Comparison of ENCODE assay signal across 13 mouse cellular contexts in genomic region chr12:105174318-105174717, GRCm38 (mm10). TPM values are rescaled to one million over a fixed set of nuclear protein-coding genes. Genes with fewer than 3 reads are reported as not detected.
DNase-seq lines count a peak whose midpoint lies in the region; ATAC-seq and TF ChIP-seq lines count a peak whose summit lies in the region.
"Not testable (repeated sequence)": the region's sequence is repeated elsewhere in the genome, so short reads cannot be mapped to it uniquely, and the experiment has no call there.
"Had no signal": no experiment of that assay in that cellular context is flagged by ENCODE, and none has a peak within 500 bp of the region (broad histone marks: within the 10 kb centered on the region; RNA-seq: fewer than 3 reads in every experiment).

No protein-coding gene starts in this region.

- H3K36me3 ChIP-seq in kidney, postnatal 0 days (ENCODE audit: insufficient read depth, low read length): not testable (repeated sequence)

- H3K27ac ChIP-seq in kidney, postnatal 0 days: not testable (repeated sequence)

- ATAC-seq in common myeloid progenitor, adult 5-6 weeks (replicated peaks; ENCODE audit: low read depth, poor library complexity, severe bottlenecking): peak; percentile 93
- peak; percentile 92 for ATAC-seq in granulocyte monocyte progenitor cell, adult 5-6 weeks (replicated peaks; ENCODE audit: poor library complexity, severe bottlenecking)
- ATAC-seq in kidney, postnatal 0 days (replicated peaks; ENCODE audit: low FRiP score, low read depth): not testable (repeated sequence)
- peak; percentile 94 for ATAC-seq in megakaryocyte progenitor cell, adult 5-6 weeks (replicated peaks; ENCODE audit: poor library complexity)

- not testable (repeated sequence) for H3K27me3 ChIP-seq in kidney, postnatal 0 days (ENCODE audit: insufficient read depth, low read length)

- H3K9me3 ChIP-seq in kidney, postnatal 0 days (replicated peaks; ENCODE audit: low read length): not testable (repeated sequence)

- H3K9ac ChIP-seq in kidney, postnatal 0 days (ENCODE audit: low read depth, low read length): not testable (repeated sequence)

- peak; percentile 48 for TF ChIP-seq CTCF in kidney, postnatal 0 days (IDR thresholded peaks at IDR 0.05; ENCODE audit: low read depth)

- not testable (repeated sequence) for H3K4me3 ChIP-seq in kidney, postnatal 0 days (replicated peaks; ENCODE audit: low read depth, low read length)

- DNase-seq in adrenal gland, adult 8-10 months: peak; percentile 54
- DNase-seq in kidney, postnatal 0 days (ENCODE audit: low spot score): not testable (repeated sequence)
- peak; percentile 30 to 47 for DNase-seq in left cerebral cortex, postnatal 25 days (ENCODE audit: low spot score in 2 of 2)
- peak; percentile 59 to 78 for DNase-seq in spleen, postnatal 10 days (ENCODE audit: low spot score in 2 of 2)
- DNase-seq in urinary bladder, postnatal 36 days (ENCODE audit: low spot score in 2 of 2): peak; percentile 30 to 36

- intact Hi-C loops in left cerebral cortex, postnatal 25 days (cut with DNase I): not testable (repeated sequence)

- H3K4me1 ChIP-seq in kidney, postnatal 0 days (replicated peaks; ENCODE audit: insufficient read depth, low read length): not testable (repeated sequence)

- not testable (repeated sequence) for H3K4me2 ChIP-seq in kidney, postnatal 0 days (ENCODE audit: low read length)

- WGBS in kidney, postnatal 0 days: 41% methylated on average over 2 of the region's 2 CpGs

RNA-seq across cellular contexts. Expression of gene Tcl1b5, which starts 1.8 kb away (rescaled TPM):
- not detected for total RNA-seq in adrenal gland, adult 8-10 months (2022)
- not detected in 2 replicates for total RNA-seq in common myeloid progenitor, adult 5-6 weeks (2017)
- total RNA-seq in granulocyte monocyte progenitor cell, adult 5-6 weeks (2014; fragmentation: Nextera tagmentation): not detected in 2 replicates
- total RNA-seq in granulocyte monocyte progenitor cell, adult 5-6 weeks (2017): not detected in 2 replicates
- not detected in 2 replicates for polyA plus RNA-seq in kidney, postnatal 0 days (2015; fragmentation: Nextera tagmentation; extraction: Ambion mirVana)
- not detected for total RNA-seq in left cerebral cortex, postnatal 25 days (2021)
- not detected in 2 replicates for total RNA-seq in megakaryocyte progenitor cell, adult 5-6 weeks (2015)
- total RNA-seq in megakaryocyte progenitor cell, adult 5-6 weeks (2017): not detected in 2 replicates
- total RNA-seq: G1E had no signal
- polyA plus RNA-seq: G1E; heart, embryonic 11.5 days; intestine, embryonic 16.5 days; liver, embryonic 15.5 days had no signal

RNA-seq across cellular contexts. Expression of gene Tcl1b1, which starts 14.8 kb away (rescaled TPM):
- total RNA-seq in adrenal gland, adult 8-10 months (2022): not detected
- not detected in 2 replicates for total RNA-seq in common myeloid progenitor, adult 5-6 weeks (2017)
- total RNA-seq in granulocyte monocyte progenitor cell, adult 5-6 weeks (2014; fragmentation: Nextera tagmentation): not detected in 2 replicates
- not detected in 2 replicates for total RNA-seq in granulocyte monocyte progenitor cell, adult 5-6 weeks (2017)
- polyA plus RNA-seq in kidney, postnatal 0 days (2015; fragmentation: Nextera tagmentation; extraction: Ambion mirVana): not detected in 2 replicates
- total RNA-seq in left cerebral cortex, postnatal 25 days (2021): not detected
- not detected in 2 replicates for total RNA-seq in megakaryocyte progenitor cell, adult 5-6 weeks (2015)
- not detected in 2 replicates for total RNA-seq in megakaryocyte progenitor cell, adult 5-6 weeks (2017)
- total RNA-seq: G1E had no signal
- polyA plus RNA-seq: G1E; heart, embryonic 11.5 days; intestine, embryonic 16.5 days; liver, embryonic 15.5 days; myocyte had no signal

RNA-seq across cellular contexts. Expression of gene Tcl1b3, which starts 16.5 kb away (rescaled TPM):
- total RNA-seq in adrenal gland, adult 8-10 months (2022): not detected
- total RNA-seq in common myeloid progenitor, adult 5-6 weeks (2017): not detected in 2 replicates
- total RNA-seq in granulocyte monocyte progenitor cell, adult 5-6 weeks (2014; fragmentation: Nextera tagmentation): not detected in 2 replicates
- total RNA-seq in granulocyte monocyte progenitor cell, adult 5-6 weeks (2017): not detected in 2 replicates
- polyA plus RNA-seq in kidney, postnatal 0 days (2015; fragmentation: Nextera tagmentation; extraction: Ambion mirVana): not detected in 2 replicates
- total RNA-seq in left cerebral cortex, postnatal 25 days (2021): not detected
- not detected in 2 replicates for total RNA-seq in megakaryocyte progenitor cell, adult 5-6 weeks (2015)
- not detected in 2 replicates for total RNA-seq in megakaryocyte progenitor cell, adult 5-6 weeks (2017)
- total RNA-seq: G1E had no signal
- polyA plus RNA-seq: G1E; heart, embryonic 11.5 days; intestine, embryonic 16.5 days; liver, embryonic 15.5 days; myocyte had no signal

RNA-seq across cellular contexts. Expression of gene Tcl1b4, which starts 27.4 kb away (rescaled TPM):
- total RNA-seq in adrenal gland, adult 8-10 months (2022): not detected
- not detected in 2 replicates for total RNA-seq in common myeloid progenitor, adult 5-6 weeks (2017)
- not detected in 2 replicates for total RNA-seq in granulocyte monocyte progenitor cell, adult 5-6 weeks (2014; fragmentation: Nextera tagmentation)
- total RNA-seq in granulocyte monocyte progenitor cell, adult 5-6 weeks (2017): not detected in 2 replicates
- polyA plus RNA-seq in kidney, postnatal 0 days (2015; fragmentation: Nextera tagmentation; extraction: Ambion mirVana): not detected in 2 replicates
- total RNA-seq in left cerebral cortex, postnatal 25 days (2021): not detected
- not detected in 2 replicates for total RNA-seq in megakaryocyte progenitor cell, adult 5-6 weeks (2015)
- total RNA-seq in megakaryocyte progenitor cell, adult 5-6 weeks (2017): not detected in 2 replicates
- polyA plus RNA-seq: G1E; heart, embryonic 11.5 days; intestine, embryonic 16.5 days; liver, embryonic 15.5 days; myocyte had no signal

RNA-seq across cellular contexts. Expression of gene Tcl1b2, which starts 28.5 kb away (rescaled TPM):
- not detected for total RNA-seq in adrenal gland, adult 8-10 months (2022)
- total RNA-seq in common myeloid progenitor, adult 5-6 weeks (2017): not detected in 2 replicates
- total RNA-seq in granulocyte monocyte progenitor cell, adult 5-6 weeks (2014; fragmentation: Nextera tagmentation): not detected in 2 replicates
- total RNA-seq in granulocyte monocyte progenitor cell, adult 5-6 weeks (2017): not detected in 2 replicates
- not detected in 2 replicates for polyA plus RNA-seq in kidney, postnatal 0 days (2015; fragmentation: Nextera tagmentation; extraction: Ambion mirVana)
- not detected for total RNA-seq in left cerebral cortex, postnatal 25 days (2021)
- total RNA-seq in megakaryocyte progenitor cell, adult 5-6 weeks (2015): not detected in 2 replicates
- not detected in 2 replicates for total RNA-seq in megakaryocyte progenitor cell, adult 5-6 weeks (2017)
- total RNA-seq: G1E had no signal
- polyA plus RNA-seq: G1E; heart, embryonic 11.5 days; intestine, embryonic 16.5 days; liver, embryonic 15.5 days; myocyte had no signal
